ENCODE assay signal across 26 mouse cellular contexts in the genomic region with DNA sequence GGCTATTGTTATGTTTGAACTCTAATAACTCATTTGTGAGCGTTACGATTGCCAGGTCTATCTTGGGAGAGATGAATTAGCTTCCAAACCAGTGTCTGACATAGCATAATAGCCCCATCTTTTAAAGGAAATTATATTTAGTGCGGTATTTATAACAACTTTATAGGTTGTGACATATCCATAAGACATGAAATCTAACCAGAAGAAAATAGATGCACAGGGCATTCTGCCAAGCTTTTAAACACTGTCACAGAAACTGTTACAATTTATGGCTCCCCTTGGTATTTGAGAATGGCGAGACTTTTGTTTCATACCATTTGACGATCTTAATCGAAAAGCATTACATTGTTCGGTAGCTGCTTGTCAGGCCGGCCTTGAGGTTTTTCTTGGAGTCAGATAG.
"Had no signal": no experiment of that assay in that cellular context is flagged by ENCODE, and none has a peak within 500 bp of the region (broad histone marks: within the 10 kb centered on the region; RNA-seq: fewer than 3 reads in every experiment).

No protein-coding gene starts in this region.

- ATAC-seq: hindbrain, embryonic 16.5 days; inflammation-experienced regulatory T-cells, adult 6 months; intestine, embryonic 15.5 days; intestine, postnatal 0 days had no signal

- DNase-seq: gastrocnemius, adult 2 months; gastrocnemius, postnatal 10 days; gastrocnemius, postnatal 25 days; heart, adult 18-20 months; heart, postnatal 10 days; heart, postnatal 4 days; kidney, adult 18-20 months; kidney, adult 9 months; kidney, postnatal 25 days; kidney, postnatal 4 days; liver had no signal

- H3K4me3 ChIP-seq: gastrocnemius, adult 2 months; heart, embryonic 10.5 days; heart, embryonic 12.5 days; hindbrain, embryonic 10.5 days; hindbrain, embryonic 12.5 days; intestine, embryonic 15.5 days; kidney, embryonic 15.5 days; layer of hippocampus, adult 2 months; left cerebral cortex, adult 2 months; limb, embryonic 10.5 days; limb, embryonic 12.5 days had no signal

- H3K4me1 ChIP-seq: heart, embryonic 10.5 days; heart, embryonic 12.5 days; limb, embryonic 10.5 days; limb, embryonic 12.5 days had no signal

- H3K9me3 ChIP-seq: heart, embryonic 10.5 days; heart, embryonic 12.5 days; hindbrain, embryonic 10.5 days; hindbrain, embryonic 12.5 days; intestine, embryonic 15.5 days; kidney, embryonic 15.5 days; limb, embryonic 10.5 days; limb, embryonic 12.5 days had no signal

- H3K36me3 ChIP-seq: heart, embryonic 10.5 days; heart, embryonic 12.5 days; hindbrain, embryonic 10.5 days; hindbrain, embryonic 12.5 days; intestine, embryonic 15.5 days; kidney, embryonic 15.5 days; limb, embryonic 10.5 days had no signal

- H3K27me3 ChIP-seq: heart, embryonic 12.5 days; hindbrain, embryonic 12.5 days; intestine, embryonic 15.5 days; kidney, embryonic 15.5 days; limb, embryonic 12.5 days had no signal

- H3K27ac ChIP-seq: gastrocnemius, adult 2 months; heart, embryonic 10.5 days; hindbrain, embryonic 10.5 days; hindbrain, embryonic 14.5 days; intestine, embryonic 15.5 days; kidney, embryonic 15.5 days; layer of hippocampus, adult 2 months; left cerebral cortex, adult 2 months; limb, embryonic 10.5 days; limb, embryonic 12.5 days had no signal

- H3K4me2 ChIP-seq: heart, embryonic 12.5 days; hindbrain, embryonic 12.5 days; hindbrain, embryonic 14.5 days; intestine, embryonic 15.5 days; kidney, embryonic 15.5 days; limb, embryonic 12.5 days; liver, embryonic 11.5 days had no signal

- H3K9ac ChIP-seq: heart, embryonic 12.5 days; hindbrain, embryonic 12.5 days; hindbrain, embryonic 14.5 days; intestine, embryonic 15.5 days; kidney, embryonic 15.5 days; limb, embryonic 12.5 days had no signal
